Mouse (Mus musculus): Measurements from ENCODE around the gene Cpxm1. TPM values are rescaled to one million over a fixed set of nuclear protein-coding genes. Genes with fewer than 3 reads are reported as not detected.

The Cpxm1 gene
- polyA plus RNA-seq, 1 experiment: 13.2 TPM

DNA sequence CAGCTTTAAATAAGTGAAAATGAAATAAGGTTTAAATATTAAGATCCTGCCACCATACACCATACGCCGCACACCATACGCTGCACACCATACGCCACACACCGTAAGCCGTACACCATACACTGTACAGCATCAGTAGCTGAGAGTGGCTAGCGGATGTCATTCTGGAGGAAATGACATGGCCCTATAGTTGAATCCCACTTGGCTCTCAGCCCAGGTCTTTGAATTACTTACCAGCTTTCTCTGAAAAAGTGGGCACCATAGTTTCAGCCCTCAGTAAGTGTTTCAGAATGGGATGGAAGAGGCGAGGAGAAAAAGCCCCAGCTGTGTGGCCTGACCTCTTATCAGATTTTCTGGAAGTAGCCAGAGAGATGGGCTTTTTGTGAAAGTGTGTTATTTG is 44.0 kb downstream of the Cpxm1 start:
- Histone ChIP-seq H3K4me1 (ENCODE audit: control insufficient read depth, insufficient read depth, low read length) (no peaks in the 10 kb centered on the region), H3K4me3 (ENCODE audit: insufficient read depth, low read length) (no peak overlapping the region), H3K27ac (ENCODE audit: insufficient read depth, low read length) (no peak overlapping the region)
- TF ChIP-seq POLR2A (IDR thresholded peaks at IDR 0.05; ENCODE audit: extremely low read depth, insufficient read depth, low read length) (no peak), CTCF (IDR thresholded peaks at IDR 0.05; ENCODE audit: extremely low read depth, insufficient read depth, low read length) (no peak)

- TF ChIP-seq CTCF (IDR thresholded peaks at IDR 0.05; ENCODE audit: extremely low read depth, insufficient read depth, low read length) (no peak), POLR2A (IDR thresholded peaks at IDR 0.05; ENCODE audit: extremely low read depth, insufficient read depth, low read length) (no peak)
- no peak overlapping the region for H3K27ac ChIP-seq (ENCODE audit: insufficient read depth, low read length)
- H3K4me3 ChIP-seq (ENCODE audit: insufficient read depth, low read length): no peak overlapping the region
- no peaks in the 10 kb centered on the region for H3K4me1 ChIP-seq (ENCODE audit: control insufficient read depth, insufficient read depth, low read length)
Measured at GRCm38 (mm10) chr2:130351758-130352339, 45.5 kb downstream of the Cpxm1 start.

GRCm38 (mm10) chr2:130350376-130350775 is 47.0 kb downstream of the Cpxm1 start:
- no peak overlapping the region for H3K27ac ChIP-seq (ENCODE audit: insufficient read depth, low read length)
- H3K4me3 ChIP-seq (ENCODE audit: insufficient read depth, low read length): no peak overlapping the region
- H3K4me1 ChIP-seq (ENCODE audit: control insufficient read depth, insufficient read depth, low read length): no peaks in the 10 kb centered on the region
- TF ChIP-seq CTCF (IDR thresholded peaks at IDR 0.05; ENCODE audit: extremely low read depth, insufficient read depth, low read length): no peak
- no peak for TF ChIP-seq POLR2A (IDR thresholded peaks at IDR 0.05; ENCODE audit: extremely low read depth, insufficient read depth, low read length)

DNA sequence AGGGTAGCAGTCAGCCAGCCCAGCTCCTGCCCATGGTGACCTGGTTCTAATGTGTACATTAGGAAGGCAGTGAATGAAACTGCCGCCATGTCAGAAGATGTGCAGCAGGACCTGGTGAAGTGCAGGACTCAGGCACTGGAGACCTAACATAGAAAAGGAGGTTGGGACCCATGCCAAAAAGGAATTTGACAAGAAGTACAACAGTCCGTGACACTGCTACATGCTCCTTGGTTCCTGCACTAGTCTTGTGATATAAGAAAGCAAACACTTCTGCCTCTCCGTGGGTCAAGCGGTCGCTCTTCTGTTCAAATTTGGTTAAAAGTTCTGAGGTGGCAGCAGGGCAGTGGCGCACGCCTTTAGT is 56.2 kb downstream of the Cpxm1 start:
- Histone ChIP-seq H3K27ac (ENCODE audit: insufficient read depth, low read length) (no peak overlapping the region), H3K4me3 (ENCODE audit: insufficient read depth, low read length) (no peak overlapping the region), H3K4me1 (ENCODE audit: control insufficient read depth, insufficient read depth, low read length) (no peaks in the 10 kb centered on the region)
- TF ChIP-seq POLR2A (IDR thresholded peaks at IDR 0.05; ENCODE audit: extremely low read depth, insufficient read depth, low read length) (no peak), CTCF (IDR thresholded peaks at IDR 0.05; ENCODE audit: extremely low read depth, insufficient read depth, low read length) (no peak)

Other genes with a start within 250 kb of the Cpxm1 start
- 131 and 133 TPM in 2 replicates for gene Snrpb, start 218.2 kb downstream of the Cpxm1 start, polyA plus RNA-seq (2012; rRNA removed)
- gene Tmc2, start 202.4 kb downstream of the Cpxm1 start, polyA plus RNA-seq (2012; rRNA removed): not detected in 2 replicates
- gene Nop56, start 123.1 kb downstream of the Cpxm1 start, polyA plus RNA-seq (2012; rRNA removed): 144 and 146 TPM in 2 replicates
- 353 and 375 TPM in 2 replicates for gene Idh3b, start 113.0 kb downstream of the Cpxm1 start, polyA plus RNA-seq (2012; rRNA removed)
- gene Ebf4, start 102.4 kb downstream of the Cpxm1 start, polyA plus RNA-seq (2012; rRNA removed): 13.0 and 16.1 TPM in 2 replicates
- gene Gm28372, start 7.7 kb upstream of the Cpxm1 start, polyA plus RNA-seq (2012; rRNA removed): not detected in 2 replicates
- not detected in 2 replicates for gene 1700020A23Rik, start 7.7 kb upstream of the Cpxm1 start, polyA plus RNA-seq (2012; rRNA removed)
- not detected in 2 replicates for gene Tmem239, start 8.9 kb upstream of the Cpxm1 start, polyA plus RNA-seq (2012; rRNA removed)
- gene Vps16, start 26.8 kb upstream of the Cpxm1 start, polyA plus RNA-seq (2012; rRNA removed): 101 and 118 TPM in 2 replicates
- 24.6 and 27.9 TPM in 2 replicates for gene Pced1a, start 27.1 kb upstream of the Cpxm1 start, polyA plus RNA-seq (2012; rRNA removed)
- gene Ptpra, start 52.7 kb upstream of the Cpxm1 start, polyA plus RNA-seq (2012; rRNA removed): 156 and 166 TPM in 2 replicates
- gene Mrps26, start 166.2 kb upstream of the Cpxm1 start, polyA plus RNA-seq (2012; rRNA removed): 86.9 and 99.1 TPM in 2 replicates
- 0.32 and 0.42 TPM in 2 replicates for gene Oxt, start 178.6 kb upstream of the Cpxm1 start, polyA plus RNA-seq (2012; rRNA removed)
- gene Avp, start 185.0 kb upstream of the Cpxm1 start, polyA plus RNA-seq (2012; rRNA removed): 0.81 and 1.2 TPM in 2 replicates
- 3.7 and 4.8 TPM in 2 replicates for gene Fastkd5, start 232.5 kb upstream of the Cpxm1 start, polyA plus RNA-seq (2012; rRNA removed)
- 11.0 and 11.3 TPM in 2 replicates for gene Ubox5, start 232.5 kb upstream of the Cpxm1 start, polyA plus RNA-seq (2012; rRNA removed)
- gene Lzts3, start 245.2 kb upstream of the Cpxm1 start, polyA plus RNA-seq (2012; rRNA removed): 200 and 201 TPM in 2 replicates